Comparison of ENCODE assay signal across 21 mouse cellular contexts in the genomic region with DNA sequence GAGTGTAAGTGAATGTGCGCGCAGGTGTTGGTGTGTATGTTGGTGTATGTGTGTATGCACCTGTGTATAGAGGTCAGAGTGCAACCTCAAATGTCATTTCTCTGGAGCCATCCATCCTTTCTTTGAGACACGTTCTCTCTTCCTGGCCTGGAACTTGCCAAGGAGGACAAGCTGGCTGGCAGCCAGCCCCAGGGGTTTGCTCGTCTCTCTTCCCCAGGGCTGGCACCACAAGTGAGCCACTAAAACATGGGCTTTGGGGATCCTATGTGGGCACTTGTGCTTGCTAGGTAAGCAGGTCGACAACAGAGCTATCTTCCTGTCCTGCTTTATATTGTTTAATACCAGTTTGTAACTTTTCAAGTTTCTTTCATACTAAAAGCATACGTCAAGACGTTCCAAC.
"Had no signal": no experiment of that assay in that cellular context is flagged by ENCODE, and none has a peak within 500 bp of the region (broad histone marks: within the 10 kb centered on the region; RNA-seq: fewer than 3 reads in every experiment).

No protein-coding gene starts in this region.

- H3K36me3 ChIP-seq: heart, embryonic 10.5 days; heart, embryonic 12.5 days; hindbrain, embryonic 13.5 days; hindbrain, embryonic 15.5 days; kidney, embryonic 15.5 days; limb, embryonic 10.5 days; limb, embryonic 12.5 days had no signal

- H3K27me3 ChIP-seq: hindbrain, embryonic 13.5 days; hindbrain, embryonic 15.5 days; kidney, embryonic 15.5 days; limb, embryonic 12.5 days had no signal

- H3K4me3 ChIP-seq: heart, embryonic 10.5 days; heart, embryonic 12.5 days; hindbrain, embryonic 13.5 days; hindbrain, embryonic 15.5 days; kidney, embryonic 15.5 days; left cerebral cortex, adult 2 months; limb, embryonic 10.5 days; limb, embryonic 12.5 days had no signal

- H3K27ac ChIP-seq: heart, embryonic 10.5 days; hindbrain, embryonic 13.5 days; hindbrain, embryonic 15.5 days; hindbrain, postnatal 0 days; kidney, embryonic 15.5 days; kidney, postnatal 0 days; left cerebral cortex, adult 2 months; limb, embryonic 10.5 days; limb, embryonic 12.5 days had no signal

- H3K9me3 ChIP-seq: heart, embryonic 10.5 days; heart, embryonic 12.5 days; hindbrain, embryonic 13.5 days; hindbrain, embryonic 15.5 days; kidney, embryonic 15.5 days; limb, embryonic 10.5 days; limb, embryonic 12.5 days had no signal

- H3K9ac ChIP-seq: heart, embryonic 12.5 days; hindbrain, embryonic 13.5 days; hindbrain, embryonic 15.5 days; kidney, embryonic 15.5 days; limb, embryonic 12.5 days had no signal

- ATAC-seq: hindbrain, postnatal 0 days; intestine, embryonic 16.5 days had no signal

- H3K4me1 ChIP-seq: heart, embryonic 10.5 days; heart, embryonic 12.5 days; hindbrain, embryonic 13.5 days; hindbrain, embryonic 15.5 days; kidney, embryonic 15.5 days; limb, embryonic 10.5 days; limb, embryonic 12.5 days had no signal

- H3K4me2 ChIP-seq: heart, embryonic 12.5 days; hindbrain, embryonic 13.5 days; hindbrain, embryonic 15.5 days; kidney, embryonic 15.5 days; limb, embryonic 12.5 days had no signal

- DNase-seq: gastrocnemius, postnatal 14 days; gastrocnemius, postnatal 36 days; heart, adult 18-20 months; heart, postnatal 10 days; kidney, adult 11 months; kidney, adult 2 months; kidney, adult 9 months; kidney, postnatal 14 days; kidney, postnatal 36 days; liver had no signal
